Mouse (Mus musculus) heart, embryonic 13.5 days (tissue): ENCODE measurements around the gene Eif4e2. TPM values are rescaled to one million over a fixed set of nuclear protein-coding genes. Genes with fewer than 3 reads are reported as not detected.
A peak's percentile ranks its signal among the peaks of the same experiment; 100 is the strongest.

Source experiments
- ATAC-seq: fragments of 200-750 bp; cut with Nextera tagmentation; 2 replicates; pipeline ENCODE4 v1.8.0; 2017; ENCODE audit warnings: moderate TSS enrichment; ENCODE audit not compliant: insufficient number of reproducible peaks, low FRiP score, low TSS enrichment; ENCODE audit errors: extremely low read depth
- H3K27ac ChIP-seq: fragments of 300-500 bp; sonication (generic); replicated peaks from 2 replicates; pipeline ENCODE4 v1.5.1; 2015; ENCODE audit warnings: moderate library complexity, mild to moderate bottlenecking, inconsistent platforms
- H3K27me3 ChIP-seq: fragments of 300-500 bp; sonication (generic); replicated peaks from 2 replicates; pipeline ENCODE4 v1.6.1; 2015; ENCODE audit warnings: mild to moderate bottlenecking, inconsistent platforms
- H3K36me3 ChIP-seq: fragments of 300-500 bp; sonication (generic); 2 replicates; pipeline ENCODE4 v1.6.1; 2015; ENCODE audit warnings: mild to moderate bottlenecking, inconsistent platforms
- H3K4me1 ChIP-seq: fragments of 300-500 bp; sonication (generic); 2 replicates; pipeline ENCODE4 v1.6.1; 2015; ENCODE audit warnings: inconsistent platforms
- H3K4me2 ChIP-seq: fragments of 300-500 bp; sonication (generic); 2 replicates; pipeline ENCODE4 v1.6.1; 2015; ENCODE audit warnings: inconsistent platforms, mild to moderate bottlenecking, moderate library complexity
- H3K4me3 ChIP-seq: fragments of 300-500 bp; sonication (generic); 2 replicates; pipeline ENCODE4 v1.5.1; 2015; ENCODE audit warnings: moderate library complexity, mild to moderate bottlenecking, inconsistent platforms
- H3K9ac ChIP-seq: fragments of 300-500 bp; sonication (generic); 2 replicates; pipeline ENCODE4 v1.6.1; 2015; ENCODE audit warnings: inconsistent platforms, mild to moderate bottlenecking, moderate library complexity
- H3K9me3 ChIP-seq: fragments of 300-500 bp; sonication (generic); 2 replicates; pipeline ENCODE4 v1.6.1; 2016; ENCODE audit warnings: inconsistent platforms
- WGBS: fragments of 180-500 bp; shearing (Covaris S2); methylation state at CpG from one replicate; pipeline ENCODE4 v1.1.7; 2015; ENCODE audit warnings: mixed read lengths; 5-methylcytosine and 5-hydroxymethylcytosine counted together
- polyA plus RNA-seq: library from polyadenylated mRNA; unstranded; fragments of >200 nt; fragmentation: Nextera tagmentation; extraction: Ambion mirVana; gene quantifications from 2 replicates; pipeline ENCODE4 v1.2.1, GENCODE M21; 2015

Gene Eif4e2
- polyA plus RNA-seq, 1 experiment from 2014 or later = 120 TPM

DNA sequence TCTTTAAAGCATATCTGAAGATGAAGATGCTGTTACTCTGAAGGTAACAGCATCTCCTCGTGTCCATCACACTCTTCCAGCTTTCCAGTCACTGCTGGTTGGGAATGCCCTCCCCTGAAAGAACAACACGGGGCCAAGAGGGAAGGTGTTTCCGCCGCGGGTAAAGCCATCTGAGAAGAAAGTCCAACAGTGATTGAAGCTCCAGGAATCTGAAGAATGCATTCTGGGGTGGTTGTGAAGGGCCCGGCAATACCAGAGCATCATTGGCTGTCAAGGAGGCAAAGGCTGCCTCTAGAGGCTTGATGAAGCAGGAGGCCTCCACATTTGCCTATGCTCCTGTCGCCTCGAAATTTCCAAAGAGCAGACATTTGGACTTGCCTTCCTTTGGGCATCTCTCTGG is 25.3 kb downstream of the Eif4e2 start:
- no peak for ATAC-seq

DNA sequence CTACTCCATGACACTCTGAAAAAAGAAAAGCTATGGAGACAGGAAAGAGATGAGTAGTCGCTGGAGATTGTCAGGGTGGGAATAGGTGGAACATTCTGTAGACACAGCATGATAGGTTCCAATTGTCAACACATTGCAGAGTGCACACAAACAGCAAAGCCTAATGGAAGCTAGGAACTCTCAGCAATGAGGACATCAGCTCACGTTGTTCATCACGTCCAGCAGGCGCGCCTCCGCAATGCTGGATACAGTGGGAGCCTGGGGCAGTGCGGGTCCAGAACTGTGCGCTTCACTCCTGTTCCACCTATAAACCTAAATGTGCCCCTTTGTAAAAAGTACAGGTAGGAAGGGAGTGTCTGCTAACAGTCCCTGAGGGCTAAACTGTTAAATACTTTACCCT is 29.3 kb downstream of the Eif4e2 start:
- no peak overlapping the region for H3K4me3 ChIP-seq
- peaks cover 16% of the 10 kb centered on the region for H3K36me3 ChIP-seq
- H3K4me2 ChIP-seq = no peak overlapping the region
- no peaks in the 10 kb centered on the region for H3K9me3 ChIP-seq
- WGBS = 82% methylated on average over 8 of the region's 8 CpGs
- no peak overlapping the region for H3K27ac ChIP-seq
- no peaks in the 10 kb centered on the region for H3K27me3 ChIP-seq
- no peak overlapping the region for H3K9ac ChIP-seq
- peaks cover 12% of the 10 kb centered on the region for H3K4me1 ChIP-seq
- ATAC-seq = no peak

More for the DNA sequence above, 25.3 kb downstream of the Eif4e2 start:
- no peaks in the 10 kb centered on the region for H3K27me3 ChIP-seq
- peaks cover 55% of the 10 kb centered on the region for H3K36me3 ChIP-seq
- no peak overlapping the region for H3K4me2 ChIP-seq
- H3K4me1 ChIP-seq = peaks cover 8% of the 10 kb centered on the region
- H3K9ac ChIP-seq = no peak overlapping the region
- no peaks in the 10 kb centered on the region for H3K9me3 ChIP-seq
- H3K27ac ChIP-seq = no peak overlapping the region
- WGBS = 47% methylated on average over 8 of the region's 8 CpGs
- H3K4me3 ChIP-seq = no peak overlapping the region

GRCm38 (mm10) chr1:87245430-87245829 is 31.7 kb downstream of the Eif4e2 start:
- Histone ChIP-seq H3K4me1 (peaks cover 4% of the 10 kb centered on the region; the same call in 1 of the 2 replicates), H3K27ac (no peak overlapping the region), H3K9me3 (no peaks in the 10 kb centered on the region), H3K4me2 (no peak overlapping the region), H3K9ac (no peak overlapping the region), H3K27me3 (no peaks in the 10 kb centered on the region), H3K36me3 (no peaks in the 10 kb centered on the region), H3K4me3 (no peak overlapping the region)
- WGBS = 17% methylated on average over 1 of the region's 1 CpGs
- ATAC-seq = no peak

DNA sequence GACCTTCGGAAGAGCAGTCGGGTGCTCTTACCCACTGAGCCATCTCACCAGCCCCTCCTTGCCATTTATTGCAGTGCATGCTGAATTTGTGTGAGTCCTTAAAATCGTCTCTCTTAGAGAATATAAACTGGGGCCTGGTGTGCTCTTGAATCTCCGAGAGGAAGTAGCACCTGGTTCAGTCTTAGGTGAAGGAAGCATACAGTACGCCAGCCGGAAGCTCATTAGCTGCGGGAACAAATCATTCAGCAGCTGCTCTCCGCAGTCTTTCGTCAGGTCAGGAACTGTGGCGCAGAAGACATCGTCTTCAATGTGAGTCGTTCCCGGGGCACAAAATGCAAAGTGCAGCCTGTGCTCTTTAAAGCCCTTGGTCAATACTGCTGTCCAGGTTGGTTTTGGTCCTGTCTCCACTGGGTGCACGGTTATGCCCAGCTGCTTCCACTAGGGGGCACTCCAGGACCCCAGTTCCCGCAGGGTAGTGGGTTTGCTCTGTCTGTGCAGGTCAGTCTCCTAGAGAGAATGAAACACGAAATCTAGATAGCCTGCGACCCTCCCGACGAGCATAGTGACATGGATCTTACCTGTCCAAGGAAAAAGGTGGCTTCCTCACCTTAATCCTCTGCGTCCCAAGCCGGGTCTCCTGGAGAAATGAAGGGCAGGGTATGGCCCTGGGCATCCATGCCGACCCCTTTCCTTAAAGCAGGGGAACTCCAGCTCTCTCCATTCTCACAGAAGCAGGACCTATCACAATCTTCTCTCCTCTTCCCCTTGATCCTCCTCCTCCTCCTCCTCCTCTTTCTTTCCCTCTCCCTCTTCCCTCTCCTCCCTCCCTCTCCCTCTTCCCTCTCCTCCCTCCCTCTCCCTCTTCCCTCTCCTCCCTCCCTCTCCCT is 32.5 kb downstream of the Eif4e2 start:
- ATAC-seq = peak; percentile 31; the same call in 1 of the 2 replicates
- Histone ChIP-seq H3K9me3 (no peaks in the 10 kb centered on the region), H3K36me3 (no peaks in the 10 kb centered on the region), H3K27me3 (no peaks in the 10 kb centered on the region), H3K27ac (no peak overlapping the region), H3K4me2 (peak overlapping the region; percentile 51), H3K4me1 (peaks cover 4% of the 10 kb centered on the region; the same call in 1 of the 2 replicates), H3K4me3 (no peak overlapping the region), H3K9ac (0 out of 2 replicates have a peak overlapping the region, but pooled peaks have one; percentile 47)
- 23% methylated on average over 22 of the region's 22 CpGs for WGBS

DNA sequence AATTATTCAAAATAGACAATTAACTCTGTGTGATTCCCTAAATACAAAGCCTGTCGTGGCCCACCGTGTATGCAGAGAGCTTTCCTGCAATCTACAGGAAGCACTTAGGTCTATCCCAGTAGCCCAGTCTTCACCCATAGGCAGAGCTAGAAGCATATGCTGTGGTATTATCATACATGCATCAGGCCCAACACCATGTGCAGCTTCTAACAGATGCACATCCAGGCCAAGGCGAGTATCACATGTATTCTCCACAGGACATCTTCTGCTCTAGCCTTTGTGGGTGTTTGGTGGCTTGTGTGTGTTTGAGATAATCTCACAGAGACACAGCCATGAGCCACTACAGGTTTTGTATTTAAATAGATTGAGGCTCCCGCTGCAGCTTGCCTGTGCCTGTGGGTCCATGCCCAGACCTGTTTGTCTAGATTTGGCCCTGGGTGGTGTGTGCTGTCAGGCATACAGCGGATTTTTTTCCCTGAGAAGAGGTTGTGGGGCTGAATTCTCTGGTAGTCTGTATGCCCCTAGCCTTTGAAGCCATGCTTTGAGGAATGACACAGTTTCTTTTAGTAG is 38.4 kb downstream of the Eif4e2 start:
- H3K27me3 ChIP-seq = peaks cover 29% of the 10 kb centered on the region
- no peaks in the 10 kb centered on the region for H3K9me3 ChIP-seq
- no peak overlapping the region for H3K4me2 ChIP-seq
- WGBS = 54% methylated on average over 5 of the region's 5 CpGs
- no peak overlapping the region for H3K9ac ChIP-seq
- no peak for ATAC-seq
- H3K4me3 ChIP-seq = no peak overlapping the region
- H3K27ac ChIP-seq = no peak overlapping the region
- no peaks in the 10 kb centered on the region for H3K4me1 ChIP-seq
- H3K36me3 ChIP-seq = no peaks in the 10 kb centered on the region

GRCm38 (mm10) chr1:87255173-87255572 is 41.5 kb downstream of the Eif4e2 start:
- no peak for ATAC-seq
- WGBS = 50% methylated on average over 4 of the region's 4 CpGs
- H3K4me1 ChIP-seq = peaks cover 2% of the 10 kb centered on the region; the same call in 1 of the 2 replicates
- no peaks in the 10 kb centered on the region for H3K9me3 ChIP-seq
- H3K36me3 ChIP-seq = no peaks in the 10 kb centered on the region
- H3K4me3 ChIP-seq = no peak overlapping the region
- no peak overlapping the region for H3K27ac ChIP-seq
- H3K27me3 ChIP-seq = peaks cover 58% of the 10 kb centered on the region
- no peak overlapping the region for H3K9ac ChIP-seq
- H3K4me2 ChIP-seq = no peak overlapping the region

DNA sequence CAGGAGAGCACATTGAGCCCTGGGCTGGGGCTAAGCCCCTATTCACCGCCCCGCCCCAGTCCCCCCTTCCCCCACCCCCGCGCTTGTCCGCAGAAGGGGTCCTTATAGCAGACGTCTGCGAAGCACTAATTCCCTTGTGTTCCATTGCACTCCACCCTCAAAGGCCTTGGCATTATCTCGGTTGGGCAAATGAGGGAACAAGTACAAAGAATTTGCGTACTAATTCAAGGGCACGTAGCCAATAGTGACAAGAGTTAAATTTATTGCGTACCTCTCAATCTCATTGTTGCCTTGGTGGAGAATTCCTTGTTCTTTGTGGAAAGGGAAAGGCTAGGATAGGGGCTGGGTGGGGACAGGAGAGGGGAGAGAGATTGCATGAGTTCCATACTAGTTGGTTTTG is 44.0 kb downstream of the Eif4e2 start:
- no peak overlapping the region for H3K27ac ChIP-seq
- no peak for ATAC-seq
- no peaks in the 10 kb centered on the region for H3K36me3 ChIP-seq
- no peaks in the 10 kb centered on the region for H3K9me3 ChIP-seq
- no peak overlapping the region for H3K9ac ChIP-seq
- no peak overlapping the region for H3K4me3 ChIP-seq
- 20% methylated on average over 11 of the region's 11 CpGs for WGBS
- H3K27me3 ChIP-seq = peaks cover 80% of the 10 kb centered on the region
- no peak overlapping the region for H3K4me2 ChIP-seq
- H3K4me1 ChIP-seq = peaks cover 2% of the 10 kb centered on the region; the same call in 1 of the 2 replicates

DNA sequence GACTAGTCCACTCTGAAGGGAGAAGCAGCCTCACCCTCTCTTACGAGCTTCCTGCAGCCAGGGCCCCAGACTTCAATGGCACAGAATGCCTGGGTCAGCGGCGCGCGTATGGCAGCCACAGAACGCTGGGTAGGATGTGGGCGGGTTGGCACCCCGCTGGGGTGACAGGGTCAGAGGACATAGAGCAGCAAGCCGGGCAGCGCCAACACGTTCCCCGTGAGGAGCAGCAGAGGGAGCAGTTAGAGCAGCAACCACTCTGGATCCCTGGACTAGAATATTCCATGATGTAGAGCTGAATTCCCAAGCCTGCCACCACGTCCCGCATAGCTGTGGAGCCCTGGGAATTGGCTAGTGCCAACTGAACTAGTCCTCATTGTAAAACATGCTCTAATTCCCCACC is 44.8 kb downstream of the Eif4e2 start:
- H3K27ac ChIP-seq = no peak overlapping the region
- peaks cover 2% of the 10 kb centered on the region; the same call in 1 of the 2 replicates for H3K4me1 ChIP-seq
- H3K4me3 ChIP-seq = no peak overlapping the region
- WGBS = 5% methylated on average over 14 of the region's 14 CpGs
- peak overlapping the region; percentile 34 for H3K4me2 ChIP-seq
- H3K9me3 ChIP-seq = no peaks in the 10 kb centered on the region
- H3K27me3 ChIP-seq = peaks cover 87% of the 10 kb centered on the region
- H3K36me3 ChIP-seq = no peaks in the 10 kb centered on the region
- H3K9ac ChIP-seq = no peak overlapping the region
- no peak for ATAC-seq

DNA sequence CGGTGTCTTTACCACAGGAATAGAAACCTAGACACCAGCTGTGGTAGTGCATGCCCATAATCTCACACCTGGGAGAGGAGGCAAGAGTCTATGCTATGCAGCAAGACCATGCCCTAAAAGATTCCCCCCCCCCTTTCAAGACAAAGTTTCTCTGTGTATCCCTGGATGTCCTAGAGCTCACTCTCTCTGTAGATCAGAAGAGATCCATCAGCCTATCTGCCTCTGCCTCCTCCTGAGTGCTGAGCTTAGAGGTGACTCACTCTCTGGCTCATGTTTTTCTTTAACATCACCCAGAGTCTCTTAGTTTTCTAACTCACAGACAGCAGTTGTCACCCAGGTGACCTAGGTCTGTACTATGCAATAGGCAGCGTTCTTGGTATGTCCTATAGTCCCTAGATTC is 45.6 kb downstream of the Eif4e2 start:
- ATAC-seq = no peak

DNA sequence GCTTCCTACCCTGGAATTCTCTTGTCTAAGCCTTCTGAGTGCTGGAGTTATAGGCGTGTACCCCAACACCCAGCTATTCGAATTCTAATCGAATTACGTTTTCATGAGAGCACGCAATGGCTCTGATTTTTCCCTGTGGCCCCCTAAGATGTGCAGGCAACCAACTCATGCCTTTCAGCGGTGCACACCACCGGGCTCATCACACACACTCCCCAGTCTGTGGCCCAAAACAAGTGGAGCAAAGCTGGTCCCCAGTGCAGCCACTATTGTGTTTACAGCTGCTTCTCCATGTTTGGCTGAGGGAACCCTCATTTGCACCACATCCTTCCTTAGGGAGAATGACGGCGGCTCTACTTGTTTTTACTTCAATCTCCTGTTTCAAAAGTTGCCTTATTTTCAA is 49.5 kb downstream of the Eif4e2 start:
- WGBS = 3% methylated on average over 9 of the region's 9 CpGs

More for the DNA sequence above, 45.6 kb downstream of the Eif4e2 start:
- H3K36me3 ChIP-seq = no peaks in the 10 kb centered on the region
- H3K27ac ChIP-seq = no peak overlapping the region
- H3K4me2 ChIP-seq = no peak overlapping the region
- H3K9ac ChIP-seq = no peak overlapping the region
- H3K4me3 ChIP-seq = no peak overlapping the region
- H3K27me3 ChIP-seq = peaks cover 87% of the 10 kb centered on the region
- 70% methylated on average over 2 of the region's 2 CpGs for WGBS
- no peaks in the 10 kb centered on the region for H3K9me3 ChIP-seq
- H3K4me1 ChIP-seq = peaks cover 9% of the 10 kb centered on the region

DNA sequence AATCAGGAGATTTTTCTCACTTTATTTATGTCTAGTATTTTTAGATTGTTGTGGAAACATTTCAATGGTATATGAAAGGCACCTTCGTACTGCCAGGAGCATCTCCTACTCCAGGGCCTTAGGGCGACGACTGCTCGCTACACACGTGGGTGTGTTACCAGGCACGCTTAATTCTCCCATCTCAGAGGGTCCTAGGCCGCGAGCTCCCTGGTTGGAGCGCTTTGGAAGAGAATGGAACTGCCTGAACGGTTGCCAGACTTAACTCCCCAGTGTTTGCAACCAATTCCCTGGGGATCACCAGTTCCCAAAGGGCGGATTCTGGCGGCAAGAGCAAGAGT is 50.1 kb downstream of the Eif4e2 start:
- no peak overlapping the region for H3K27ac ChIP-seq
- H3K9ac ChIP-seq = peak overlapping the region; percentile 74; the same call in 1 of the 2 replicates
- H3K4me2 ChIP-seq = peak overlapping the region; percentile 98
- peaks cover 97% of the 10 kb centered on the region for H3K27me3 ChIP-seq
- no peak for ATAC-seq
- peak overlapping the region; percentile 61 for H3K4me3 ChIP-seq
- H3K4me1 ChIP-seq = peaks cover 23% of the 10 kb centered on the region
- WGBS = 2% methylated on average over 12 of the region's 12 CpGs
- no peaks in the 10 kb centered on the region for H3K36me3 ChIP-seq
- no peaks in the 10 kb centered on the region for H3K9me3 ChIP-seq

More for the DNA sequence above, 49.5 kb downstream of the Eif4e2 start:
- H3K36me3 ChIP-seq = no peaks in the 10 kb centered on the region
- ATAC-seq = no peak
- no peak overlapping the region for H3K4me3 ChIP-seq
- H3K27me3 ChIP-seq = peaks cover 97% of the 10 kb centered on the region
- no peak overlapping the region for H3K27ac ChIP-seq
- no peaks in the 10 kb centered on the region for H3K9me3 ChIP-seq
- no peak overlapping the region for H3K9ac ChIP-seq
- H3K4me2 ChIP-seq = no peak overlapping the region
- peaks cover 26% of the 10 kb centered on the region for H3K4me1 ChIP-seq
